Mouse (Mus musculus) kidney, postnatal 0 days (tissue): ENCODE measurements at regions not wholly inside any gene's neighbourhood (a gene's known extent, or its start where the extent isn't known, plus 50 kb on each side); places are given as distances from the start of the nearest gene placed in this dataset.
"Not testable (repeated sequence)": the region's sequence is repeated elsewhere in the genome, so short reads cannot be mapped to it uniquely, and the experiment has no call there.

Experiments used
- ATAC-seq: fragments of 200-750 bp; cut with Nextera tagmentation; replicated peaks from 2 replicates; pipeline ENCODE4 v1.8.0; 2017; ENCODE audit warnings: low read depth, moderate number of reproducible peaks, moderate TSS enrichment, moderate library complexity; ENCODE audit not compliant: low FRiP score
- DNase-seq: peaks from one replicate; pipeline ENCODE4 v3.0.0-alpha.2; 2016; ENCODE audit warnings: low spot score
- H3K27ac ChIP-seq: fragments of 300-500 bp; sonication (generic); 2 replicates; pipeline ENCODE4 v1.5.1; 2014; ENCODE audit warnings: mild to moderate bottlenecking
- H3K27me3 ChIP-seq: fragments of 300-500 bp; sonication (generic); 2 replicates; pipeline ENCODE4 v1.6.1; 2014; ENCODE audit warnings: low read length, mixed read lengths; ENCODE audit not compliant: insufficient read depth
- H3K36me3 ChIP-seq: fragments of 300-500 bp; sonication (generic); 2 replicates; pipeline ENCODE4 v1.6.1; 2014; ENCODE audit warnings: low read length, mixed read lengths; ENCODE audit not compliant: insufficient read depth
- H3K4me1 ChIP-seq: fragments of 300-500 bp; sonication (generic); replicated peaks from 2 replicates; pipeline ENCODE4 v1.6.1; 2014; ENCODE audit warnings: antibody characterized with exemption, low read length, mixed read lengths; ENCODE audit not compliant: insufficient read depth
- H3K4me2 ChIP-seq: fragments of 300-500 bp; sonication (generic); 2 replicates; pipeline ENCODE4 v1.6.1; 2014; ENCODE audit warnings: mild to moderate bottlenecking, low read length, moderate library complexity, mixed read lengths
- H3K4me3 ChIP-seq: fragments of 300-500 bp; sonication (generic); replicated peaks from 2 replicates; pipeline ENCODE4 v1.5.1; 2014; ENCODE audit warnings: low read depth, low read length
- H3K9ac ChIP-seq: fragments of 300-500 bp; sonication (generic); 2 replicates; pipeline ENCODE4 v1.6.1; 2014; ENCODE audit warnings: low read depth, low read length
- H3K9me3 ChIP-seq: fragments of 300-500 bp; sonication (generic); replicated peaks from 2 replicates; pipeline ENCODE4 v1.6.1; 2016; ENCODE audit warnings: low read length, inconsistent platforms, mixed read lengths
- CTCF ChIP-seq: IDR thresholded peaks from 2 replicates; pipeline ENCODE4 v1.5.1; 2016; ENCODE audit warnings: antibody characterized with exemption, low read depth, mild to moderate bottlenecking, moderate library complexity
- WGBS: fragments of 180-500 bp; shearing (Covaris S2); extraction: QIAGEN DNeasy Blood & Tissue Kit; methylation state at CpG from one replicate; pipeline ENCODE4 v1.1.7; 2014; 5-methylcytosine and 5-hydroxymethylcytosine counted together

GRCm38 (mm10) chr17:4889577-4889976 is 104.6 kb upstream of the Arid1b start:
- Histone ChIP-seq H3K4me2 (no peak overlapping the region), H3K9ac (no peak overlapping the region), H3K36me3 (no peaks in the 10 kb centered on the region), H3K4me1 (no peaks in the 10 kb centered on the region), H3K27ac (no peak overlapping the region), H3K9me3 (no peaks in the 10 kb centered on the region), H3K27me3 (no peaks in the 10 kb centered on the region), H3K4me3 (no peak overlapping the region)
- TF ChIP-seq CTCF = no peak; the same call in 1 of the 2 replicates
- 77% methylated on average over 2 of the region's 2 CpGs for WGBS
- ATAC-seq (no peak), DNase-seq (no peak)

GRCm38 (mm10) chr17:4890131-4890530 is 104.0 kb upstream of the Arid1b start:
- no peak for ATAC-seq
- Histone ChIP-seq H3K4me3 (no peak overlapping the region), H3K36me3 (no peaks in the 10 kb centered on the region), H3K4me1 (no peaks in the 10 kb centered on the region), H3K9me3 (no peaks in the 10 kb centered on the region), H3K27ac (no peak overlapping the region), H3K9ac (no peak overlapping the region), H3K4me2 (no peak overlapping the region), H3K27me3 (no peaks in the 10 kb centered on the region)
- no peak for DNase-seq
- WGBS = 90% methylated on average over 1 of the region's 1 CpGs
- TF ChIP-seq CTCF = no peak

GRCm38 (mm10) chr17:4891576-4891975 is 102.6 kb upstream of the Arid1b start:
- no peak for TF ChIP-seq CTCF
- WGBS = 78% methylated on average over 8 of the region's 8 CpGs

GRCm38 (mm10) chr17:4894756-4895330 is 99.3 kb upstream of the Arid1b start:
- H3K9me3 ChIP-seq, H3K4me2 ChIP-seq, H3K4me3 ChIP-seq, H3K9ac ChIP-seq, H3K36me3 ChIP-seq, H3K27me3 ChIP-seq, DNase-seq, H3K27ac ChIP-seq, H3K4me1 ChIP-seq, ATAC-seq: not testable (repeated sequence)
- WGBS = 92% methylated on average over 10 of the region's 10 CpGs

More at GRCm38 (mm10) chr17:4891576-4891975, 102.6 kb upstream of the Arid1b start:
- no peak overlapping the region for H3K9ac ChIP-seq
- no peaks in the 10 kb centered on the region for H3K36me3 ChIP-seq
- H3K9me3 ChIP-seq = no peaks in the 10 kb centered on the region
- H3K4me1 ChIP-seq = no peaks in the 10 kb centered on the region
- ATAC-seq (no peak), DNase-seq (peak; percentile 57)
- no peaks in the 10 kb centered on the region for H3K27me3 ChIP-seq
- H3K27ac ChIP-seq = no peak overlapping the region
- H3K4me3 ChIP-seq = no peak overlapping the region
- H3K4me2 ChIP-seq = no peak overlapping the region

- H3K36me3 ChIP-seq = no peaks in the 10 kb centered on the region
- no peak overlapping the region for H3K4me2 ChIP-seq
- no peak for TF ChIP-seq CTCF
- H3K4me3 ChIP-seq = no peak overlapping the region
- H3K4me1 ChIP-seq = no peaks in the 10 kb centered on the region
- no peak overlapping the region for H3K9ac ChIP-seq
- ATAC-seq = no peak
- no peaks in the 10 kb centered on the region for H3K27me3 ChIP-seq
- no peak for DNase-seq
- WGBS = 78% methylated on average over 3 of the region's 3 CpGs
- H3K27ac ChIP-seq = no peak overlapping the region
- H3K9me3 ChIP-seq = no peaks in the 10 kb centered on the region
Observed at GRCm38 (mm10) chr17:4903129-4903528, 91.0 kb upstream of the Arid1b start.

GRCm38 (mm10) chr17:4906504-4906903 is 87.6 kb upstream of the Arid1b start:
- WGBS = 40% methylated on average over 3 of the region's 3 CpGs
- Histone ChIP-seq H3K4me2 (no peak overlapping the region), H3K27me3 (no peaks in the 10 kb centered on the region), H3K4me1 (no peaks in the 10 kb centered on the region), H3K36me3 (no peaks in the 10 kb centered on the region), H3K9ac (no peak overlapping the region), H3K4me3 (no peak overlapping the region), H3K27ac (no peak overlapping the region; the same call in 1 of the 2 replicates), H3K9me3 (no peaks in the 10 kb centered on the region)
- no peak for TF ChIP-seq CTCF
- no peak for ATAC-seq
- peak; percentile 30 for DNase-seq
